Mouse (Mus musculus) embryonic fibroblast, embryonic 13.5 days (primary cell): ENCODE results near the gene Tbc1d5. TPM values are rescaled to one million over a fixed set of nuclear protein-coding genes. Genes with fewer than 3 reads are reported as not detected.

Experiments
- H3K27ac ChIP-seq: 2 replicates; pipeline ENCODE4 v1.5.1; 2012; ENCODE audit warnings: low read length, control low read depth, inconsistent platforms; ENCODE audit not compliant: insufficient read depth
- H3K4me1 ChIP-seq: 2 replicates; pipeline ENCODE4 v1.6.1; 2011; ENCODE audit warnings: low read length; ENCODE audit not compliant: control insufficient read depth, insufficient read depth
- H3K4me3 ChIP-seq: 2 replicates; pipeline ENCODE4 v1.5.1; 2011; ENCODE audit warnings: mild to moderate bottlenecking, control low read depth, low read length; ENCODE audit not compliant: insufficient read depth
- CTCF ChIP-seq: IDR thresholded peaks from 2 replicates; pipeline ENCODE4 v1.5.1; 2011; ENCODE audit warnings: mild to moderate bottlenecking, control low read depth, low read length, moderate library complexity, borderline replicate concordance; ENCODE audit not compliant: insufficient read depth
- POLR2A ChIP-seq: IDR thresholded peaks from 2 replicates; pipeline ENCODE4 v1.6.1; 2011; ENCODE audit warnings: low read depth, mild to moderate bottlenecking, control low read depth, low read length, moderate library complexity
- polyA plus RNA-seq: library from polyadenylated mRNA; stranded (reverse); fragments of >200 nt; gene quantifications from 2 replicates; pipeline ENCODE4 v1.2.4, GENCODE M21; 2011; ENCODE audit warnings: low read depth; ENCODE audit not compliant: missing spikeins, insufficient read length

The Tbc1d5 gene
- polyA plus RNA-seq, 1 experiment, result 22.3 TPM

DNA sequence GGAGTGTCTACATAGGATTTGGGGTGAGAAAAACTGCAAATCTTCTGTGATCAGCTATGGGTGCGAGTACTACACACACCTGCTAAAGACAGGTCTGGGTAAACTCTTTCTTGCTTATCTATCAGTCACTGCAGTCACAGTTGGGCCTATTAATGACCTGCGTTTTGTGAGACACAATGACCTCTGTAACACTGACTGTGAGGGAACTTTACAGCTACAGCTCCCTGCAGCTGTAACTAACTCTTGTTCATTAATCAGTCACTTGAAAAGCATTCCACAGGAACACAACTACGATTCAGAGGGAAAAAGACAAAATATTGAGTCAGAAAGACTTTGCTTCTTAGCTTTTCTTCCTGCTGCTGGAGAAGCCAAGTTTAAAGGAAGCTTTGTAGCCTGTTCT, 325.9 kb downstream of the Tbc1d5 start:
- no peaks in the 10 kb centered on the region for H3K4me1 ChIP-seq
- no peak overlapping the region for H3K27ac ChIP-seq
- TF ChIP-seq CTCF (no peak), POLR2A (no peak)
- H3K4me3 ChIP-seq, result no peak overlapping the region

GRCm38 (mm10) chr17:50851382-50851781, 327.8 kb downstream of the Tbc1d5 start:
- no peak for TF ChIP-seq CTCF
- TF ChIP-seq POLR2A, result no peak
- no peak overlapping the region for H3K27ac ChIP-seq

DNA sequence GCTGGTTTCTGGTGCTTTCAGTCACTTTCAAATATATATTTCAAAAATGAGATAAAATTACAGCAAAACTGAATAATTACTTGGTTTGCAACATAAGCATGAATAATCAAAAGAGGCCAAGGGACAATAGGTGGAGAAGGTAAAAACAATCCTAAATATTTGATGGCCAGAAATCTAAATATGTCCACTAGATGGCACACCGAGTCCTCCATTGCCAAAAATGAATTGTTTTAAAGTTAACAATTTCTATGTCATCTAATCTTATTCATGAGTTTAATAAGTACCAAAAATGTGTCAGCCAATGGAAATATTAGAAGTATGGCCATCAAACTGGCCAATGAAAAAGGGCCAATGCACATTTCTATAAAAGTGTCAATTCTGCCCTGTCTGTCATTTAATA, 365.1 kb downstream of the Tbc1d5 start:
- H3K4me1 ChIP-seq, result no peaks in the 10 kb centered on the region
- no peak overlapping the region for H3K27ac ChIP-seq
- H3K4me3 ChIP-seq, result no peak overlapping the region
- TF ChIP-seq CTCF (no peak), POLR2A (no peak)

More at GRCm38 (mm10) chr17:50851382-50851781, 327.8 kb downstream of the Tbc1d5 start:
- Histone ChIP-seq H3K4me1 (no peaks in the 10 kb centered on the region), H3K4me3 (no peak overlapping the region)

DNA sequence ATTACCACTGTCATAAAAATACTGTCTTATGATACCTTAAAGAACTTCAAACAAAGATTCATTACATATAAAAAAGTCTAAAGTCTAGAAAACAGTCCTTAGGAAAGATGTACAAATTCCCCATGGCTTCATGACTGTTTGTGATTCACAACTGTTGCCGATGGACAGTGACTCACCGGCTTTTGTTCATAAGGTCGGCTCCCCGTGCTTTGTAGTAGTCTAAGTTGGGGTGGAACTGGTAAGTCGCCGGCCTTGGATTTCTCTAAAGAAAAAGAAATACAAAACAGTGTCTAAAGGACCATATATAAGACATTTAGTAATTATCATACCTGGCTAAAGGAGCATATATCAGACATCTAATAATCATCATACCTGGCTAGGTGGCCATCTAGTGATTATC, 365.6 kb downstream of the Tbc1d5 start:
- no peak for TF ChIP-seq CTCF
- no peak for TF ChIP-seq POLR2A

DNA sequence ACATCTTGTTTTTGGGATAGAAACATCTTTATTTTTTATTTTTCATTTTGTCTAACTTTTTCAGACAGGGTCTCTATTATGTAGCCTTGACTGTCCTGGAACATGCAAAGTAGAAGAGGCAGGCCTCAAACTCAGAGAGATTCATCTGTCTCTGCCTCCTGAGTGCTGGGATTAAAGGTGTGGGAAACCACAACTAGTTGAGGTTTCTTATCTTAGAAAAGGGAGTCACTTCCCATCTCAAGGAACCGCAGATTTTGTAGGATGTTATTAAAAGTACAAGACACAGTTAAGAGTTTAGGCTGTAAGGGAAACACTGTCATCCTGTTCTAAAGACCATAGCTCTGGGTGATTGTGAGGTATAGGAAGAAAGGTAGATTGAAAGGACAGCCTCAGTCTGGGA, 373.5 kb downstream of the Tbc1d5 start:
- H3K4me3 ChIP-seq, result no peak overlapping the region
- H3K27ac ChIP-seq, result no peak overlapping the region
- TF ChIP-seq CTCF (no peak), POLR2A (no peak)
- H3K4me1 ChIP-seq, result no peaks in the 10 kb centered on the region

More for the DNA sequence above, 365.6 kb downstream of the Tbc1d5 start:
- Histone ChIP-seq H3K4me1 (no peaks in the 10 kb centered on the region), H3K27ac (no peak overlapping the region), H3K4me3 (no peak overlapping the region)

DNA sequence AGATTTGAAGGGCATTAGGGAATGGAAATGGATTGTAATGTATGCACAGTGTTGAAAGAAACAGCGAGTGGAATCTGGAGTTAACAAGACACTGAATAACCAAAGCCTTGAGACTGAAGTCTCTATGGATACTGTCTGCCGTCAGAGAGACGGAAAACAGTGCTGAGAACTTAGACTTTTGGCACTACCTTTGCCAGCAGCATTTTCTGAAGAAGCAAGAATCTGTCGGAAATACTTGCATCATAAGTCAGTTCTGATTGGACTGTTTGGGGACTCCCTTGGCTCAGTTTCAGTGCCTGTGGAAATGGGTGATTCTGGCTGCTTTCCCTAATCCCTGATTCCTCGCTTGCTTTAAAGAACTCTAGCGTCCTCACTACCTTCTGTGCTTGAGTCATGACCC, 375.9 kb downstream of the Tbc1d5 start:
- Histone ChIP-seq H3K4me3 (no peak overlapping the region), H3K27ac (no peak overlapping the region), H3K4me1 (no peaks in the 10 kb centered on the region)
- TF ChIP-seq POLR2A (no peak), CTCF (no peak)

GRCm38 (mm10) chr17:50802380-50802779, 376.8 kb downstream of the Tbc1d5 start:
- H3K27ac ChIP-seq, result no peak overlapping the region
- TF ChIP-seq CTCF (no peak), POLR2A (no peak)

DNA sequence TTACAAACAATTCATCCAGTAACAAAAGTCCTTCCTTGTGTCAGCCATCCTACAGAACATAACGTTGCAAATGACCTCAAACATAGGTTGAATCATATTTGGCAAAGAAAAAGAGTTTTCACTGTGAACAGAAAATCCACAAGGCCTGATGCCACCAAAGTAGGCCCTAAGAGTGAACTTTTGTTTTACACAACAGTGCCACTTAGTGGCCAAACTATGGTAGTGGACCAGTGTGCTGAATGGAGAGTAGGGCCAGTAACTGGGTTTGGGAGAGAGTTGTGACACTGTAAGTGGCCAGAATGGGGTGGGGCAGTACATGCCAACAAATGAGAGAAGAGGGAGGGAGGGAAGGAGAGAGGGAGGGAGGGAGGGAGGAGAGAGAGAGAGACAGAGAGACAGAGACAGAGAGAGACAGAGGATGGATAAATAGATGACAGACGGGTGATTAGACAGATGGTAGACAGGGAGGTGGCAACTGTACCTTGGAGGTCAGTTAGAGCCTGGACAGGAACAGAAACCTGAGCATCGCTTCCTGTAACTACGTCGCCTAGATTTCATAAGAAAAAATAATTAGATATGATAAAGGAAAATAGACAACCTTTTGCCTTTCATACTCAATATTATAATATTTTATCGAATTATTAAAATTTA, 383.6 kb downstream of the Tbc1d5 start:
- H3K4me3 ChIP-seq, result no peak overlapping the region
- no peak for TF ChIP-seq CTCF
- TF ChIP-seq POLR2A, result no peak
- no peak overlapping the region for H3K27ac ChIP-seq
- no peaks in the 10 kb centered on the region for H3K4me1 ChIP-seq

More at GRCm38 (mm10) chr17:50802380-50802779, 376.8 kb downstream of the Tbc1d5 start:
- H3K4me1 ChIP-seq, result no peaks in the 10 kb centered on the region
- H3K4me3 ChIP-seq, result no peak overlapping the region

GRCm38 (mm10) chr17:50791671-50792070, 387.5 kb downstream of the Tbc1d5 start:
- TF ChIP-seq CTCF (no peak), POLR2A (no peak)
- no peak overlapping the region for H3K4me3 ChIP-seq
- no peaks in the 10 kb centered on the region for H3K4me1 ChIP-seq
- H3K27ac ChIP-seq, result no peak overlapping the region

GRCm38 (mm10) chr17:50788835-50789234, 390.3 kb downstream of the Tbc1d5 start:
- H3K4me1 ChIP-seq, result no peaks in the 10 kb centered on the region
- no peak for TF ChIP-seq CTCF
- TF ChIP-seq POLR2A, result no peak
- H3K4me3 ChIP-seq, result no peak overlapping the region
- H3K27ac ChIP-seq, result no peak overlapping the region
